Mouse (Mus musculus) NIH3T3 (cell line): ENCODE results near the gene Ndufa11.
A peak's percentile ranks its signal among the peaks of the same experiment; 100 is the strongest.

ENCODE experiments used
- DNase-seq: peaks from one replicate; pipeline ENCODE4 v3.0.0-alpha.2; 2012; ENCODE audit warnings: low read depth

The Ndufa11 gene

GRCm38 (mm10) chr17:56758132-56758531 is 40.6 kb downstream of the Ndufa11 start:
- DNase-seq: peak; percentile 68

- no peak for DNase-seq
Observed at GRCm38 (mm10) chr17:56759261-56759660, 41.7 kb downstream of the Ndufa11 start.

GRCm38 (mm10) chr17:56761077-56761476 is 43.5 kb downstream of the Ndufa11 start:
- DNase-seq: no peak

- peak; percentile 93 for DNase-seq
Observed at GRCm38 (mm10) chr17:56761991-56762410, 44.4 kb downstream of the Ndufa11 start.

GRCm38 (mm10) chr17:56762769-56763731 is 45.5 kb downstream of the Ndufa11 start:
- peak; percentile 80 for DNase-seq

- DNase-seq: no peak
Observed at GRCm38 (mm10) chr17:56763741-56764250, 46.2 kb downstream of the Ndufa11 start.

- DNase-seq: peak; percentile 95
Observed at GRCm38 (mm10) chr17:56764474-56765354, 47.1 kb downstream of the Ndufa11 start, which contains the start of gene Dus3l. Dus3l (plus strand) TSS chr17:56764757.

GRCm38 (mm10) chr17:56765431-56765830 is 47.9 kb downstream of the Ndufa11 start:
- DNase-seq: no peak

GRCm38 (mm10) chr17:56766631-56767405 is 49.3 kb downstream of the Ndufa11 start:
- DNase-seq: no peak

GRCm38 (mm10) chr17:56767531-56768135 is 50.1 kb downstream of the Ndufa11 start:
- DNase-seq: no peak

GRCm38 (mm10) chr17:56768941-56769340 is 51.4 kb downstream of the Ndufa11 start:
- DNase-seq: no peak

- DNase-seq: no peak
Observed at GRCm38 (mm10) chr17:56769950-56770349, 52.4 kb downstream of the Ndufa11 start, which contains the start of gene Prr22. Prr22 (plus strand) TSS chr17:56770250.
